Mouse (Mus musculus) stomach, embryonic 14.5 days (tissue): ENCODE results near the gene Usp8. TPM values are rescaled to one million over a fixed set of nuclear protein-coding genes. Genes with fewer than 3 reads are reported as not detected.

Experiments used
- ATAC-seq: fragments of 200-750 bp; cut with Nextera tagmentation; 2 replicates; pipeline ENCODE4 v1.8.0; 2017; ENCODE audit warnings: low read depth, moderate TSS enrichment; ENCODE audit not compliant: insufficient number of reproducible peaks, insufficient read depth, low FRiP score
- H3K27ac ChIP-seq: fragments of 300-500 bp; sonication (generic); 2 replicates; pipeline ENCODE4 v1.5.1; 2014; ENCODE audit warnings: mild to moderate bottlenecking, low read length, moderate library complexity, mixed read lengths
- H3K27me3 ChIP-seq: fragments of 300-500 bp; sonication (generic); 2 replicates; pipeline ENCODE4 v1.6.1; 2014; ENCODE audit warnings: low read length, control low read depth, mixed read lengths; ENCODE audit not compliant: control insufficient read depth, insufficient read depth
- H3K36me3 ChIP-seq: fragments of 300-500 bp; sonication (generic); 2 replicates; pipeline ENCODE4 v1.6.1; 2014; ENCODE audit warnings: mild to moderate bottlenecking, control low read depth, low read length, moderate library complexity, mixed read lengths; ENCODE audit not compliant: control insufficient read depth, insufficient read depth
- H3K4me1 ChIP-seq: fragments of 300-500 bp; sonication (generic); 2 replicates; pipeline ENCODE4 v1.6.1; 2014; ENCODE audit warnings: low read length, control low read depth, mixed read lengths; ENCODE audit not compliant: control insufficient read depth, insufficient read depth
- H3K4me2 ChIP-seq: fragments of 300-500 bp; sonication (generic); replicated peaks from 2 replicates; pipeline ENCODE4 v1.6.1; 2014; ENCODE audit warnings: low read depth, low read length, control low read depth
- H3K4me3 ChIP-seq: fragments of 300-500 bp; sonication (generic); 2 replicates; pipeline ENCODE4 v1.5.1; 2014; ENCODE audit warnings: low read depth, low read length, control low read depth
- H3K9ac ChIP-seq: fragments of 300-500 bp; sonication (generic); replicated peaks from 2 replicates; pipeline ENCODE4 v1.6.1; 2014; ENCODE audit warnings: low read depth, mild to moderate bottlenecking, control low read depth, low read length, moderate library complexity, mixed read lengths
- H3K9me3 ChIP-seq: fragments of 300-500 bp; sonication (generic); 2 replicates; pipeline ENCODE4 v1.6.1; 2016; ENCODE audit warnings: low read depth, low read length, control low read depth; ENCODE audit not compliant: control insufficient read depth
- WGBS: fragments of 180-500 bp; shearing (Covaris S2); extraction: QIAGEN DNeasy Blood & Tissue Kit; methylation state at CpG from one replicate; pipeline ENCODE4 v1.1.7; 2014; 5-methylcytosine and 5-hydroxymethylcytosine counted together
- polyA plus RNA-seq: library from polyadenylated mRNA; unstranded; fragments of >200 nt; fragmentation: Nextera tagmentation; extraction: Ambion mirVana; gene quantifications from 2 replicates; pipeline ENCODE4 v1.2.1, GENCODE M21; 2014

Gene Usp8
- polyA plus RNA-seq, 1 experiment from 2014 or later: 40.3 TPM

DNA sequence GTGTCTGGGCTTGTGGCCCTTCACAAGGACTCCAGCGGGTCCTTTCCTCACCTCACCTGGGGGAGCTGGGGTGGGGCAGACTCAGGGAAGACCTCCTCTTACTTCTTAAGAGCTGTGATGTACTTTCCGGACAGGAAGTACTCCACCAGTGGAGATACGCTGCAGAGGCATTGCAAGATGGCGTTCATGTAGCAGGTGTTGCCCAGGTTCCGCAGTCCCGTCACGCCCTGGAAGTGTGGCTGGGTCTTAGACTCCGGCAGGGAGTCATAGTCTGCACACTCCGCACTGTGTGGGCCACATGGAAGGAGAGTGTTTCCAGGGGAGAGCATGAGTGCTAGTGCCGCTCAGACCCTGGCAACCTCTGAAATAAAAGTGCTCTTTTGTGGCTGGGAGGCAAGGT is 73.2 kb downstream of the Usp8 start:
- no peak overlapping the region for H3K27ac ChIP-seq
- no peak for ATAC-seq
- H3K4me3 ChIP-seq: no peak overlapping the region
- H3K27me3 ChIP-seq: no peaks in the 10 kb centered on the region
- H3K9me3 ChIP-seq: no peaks in the 10 kb centered on the region
- 87% methylated on average over 10 of the region's 10 CpGs for WGBS
- H3K9ac ChIP-seq: no peak overlapping the region
- H3K36me3 ChIP-seq: no peaks in the 10 kb centered on the region
- H3K4me2 ChIP-seq: no peak overlapping the region
- H3K4me1 ChIP-seq: no peaks in the 10 kb centered on the region

DNA sequence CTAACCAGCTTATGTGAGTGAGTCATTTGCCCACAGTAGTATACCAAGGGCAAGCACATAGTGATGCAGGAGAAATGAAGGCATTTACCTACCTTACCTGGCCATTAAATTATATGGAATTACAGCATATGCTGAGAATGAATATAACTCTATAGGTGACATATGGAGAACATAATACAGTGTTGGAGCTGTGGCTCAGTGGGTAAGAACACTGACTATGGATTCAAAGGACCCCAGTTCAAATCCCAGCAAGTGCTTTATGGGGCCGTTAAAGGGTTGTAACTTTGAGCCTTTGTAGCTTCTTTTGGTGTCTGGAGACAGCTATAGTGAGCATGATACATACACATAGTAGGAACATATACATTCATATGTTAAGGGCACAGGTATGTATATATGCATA is 74.3 kb downstream of the Usp8 start:
- H3K27me3 ChIP-seq: no peaks in the 10 kb centered on the region
- no peaks in the 10 kb centered on the region for H3K36me3 ChIP-seq
- H3K9ac ChIP-seq: no peak overlapping the region
- no peaks in the 10 kb centered on the region for H3K9me3 ChIP-seq
- no peak overlapping the region for H3K4me2 ChIP-seq
- H3K4me1 ChIP-seq: no peaks in the 10 kb centered on the region
- WGBS: 85% methylated on average over 1 of the region's 1 CpGs
- no peak overlapping the region for H3K4me3 ChIP-seq
- no peak overlapping the region for H3K27ac ChIP-seq
- no peak for ATAC-seq

DNA sequence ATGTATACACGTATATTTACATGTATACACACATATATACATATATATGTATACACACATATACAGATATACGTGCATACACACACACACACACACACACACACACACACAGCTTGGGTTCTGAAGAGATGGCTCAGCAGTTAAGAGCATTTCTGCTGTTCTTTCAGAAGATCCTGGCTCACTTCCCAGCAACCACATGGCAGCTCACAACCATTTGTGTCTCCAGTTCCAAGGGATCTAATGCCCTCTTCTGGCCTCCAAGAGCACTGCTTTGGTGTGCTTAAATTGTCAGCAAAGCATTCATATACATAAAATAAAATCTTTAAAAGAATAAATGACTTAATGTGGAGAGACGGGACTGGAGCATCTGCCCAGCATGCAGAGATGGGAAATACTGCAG is 75.3 kb downstream of the Usp8 start:
- Histone ChIP-seq H3K27ac (no peak overlapping the region), H3K27me3 (no peaks in the 10 kb centered on the region), H3K4me2 (no peak overlapping the region), H3K36me3 (no peaks in the 10 kb centered on the region), H3K9me3 (no peaks in the 10 kb centered on the region), H3K4me3 (no peak overlapping the region), H3K9ac (no peak overlapping the region), H3K4me1 (no peaks in the 10 kb centered on the region)
- 81% methylated on average over 3 of the region's 3 CpGs for WGBS
- no peak for ATAC-seq

DNA sequence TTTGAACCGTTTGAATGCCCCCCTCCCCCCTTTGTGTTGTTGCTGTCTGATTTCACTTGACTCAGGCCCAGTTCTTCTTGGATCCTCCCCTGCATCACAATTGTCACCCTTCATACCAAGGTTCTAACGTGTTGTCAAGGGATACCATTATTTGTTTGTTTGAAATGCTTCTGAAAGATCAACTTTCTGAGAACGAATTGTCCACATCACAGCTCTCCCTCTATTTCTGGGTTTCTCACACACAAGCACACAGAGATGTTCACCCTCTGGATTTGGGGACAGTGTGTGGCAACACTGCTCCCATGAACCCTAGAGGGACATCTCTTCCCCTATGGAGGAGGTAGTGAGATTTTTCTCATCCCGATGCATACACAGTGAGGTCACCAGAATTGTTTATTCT is 76.2 kb downstream of the Usp8 start, which contains the start of gene Usp50:
Gene Usp50 (minus strand): TSS at position 101 of the 400 bp plus-strand sequence.
- Histone ChIP-seq H3K36me3 (no peaks in the 10 kb centered on the region), H3K4me2 (no peak within 1 kb of the TSS), H3K27ac (no peak within 1 kb of the TSS), H3K27me3 (no peaks in the 10 kb centered on the region), H3K9ac (no peak within 1 kb of the TSS), H3K4me1 (no peaks in the 10 kb centered on the region), H3K4me3 (no peak within 1 kb of the TSS), H3K9me3 (no peaks in the 10 kb centered on the region)
- 62% methylated on average over 4 of the region's 4 CpGs for WGBS
- ATAC-seq: no peak

DNA sequence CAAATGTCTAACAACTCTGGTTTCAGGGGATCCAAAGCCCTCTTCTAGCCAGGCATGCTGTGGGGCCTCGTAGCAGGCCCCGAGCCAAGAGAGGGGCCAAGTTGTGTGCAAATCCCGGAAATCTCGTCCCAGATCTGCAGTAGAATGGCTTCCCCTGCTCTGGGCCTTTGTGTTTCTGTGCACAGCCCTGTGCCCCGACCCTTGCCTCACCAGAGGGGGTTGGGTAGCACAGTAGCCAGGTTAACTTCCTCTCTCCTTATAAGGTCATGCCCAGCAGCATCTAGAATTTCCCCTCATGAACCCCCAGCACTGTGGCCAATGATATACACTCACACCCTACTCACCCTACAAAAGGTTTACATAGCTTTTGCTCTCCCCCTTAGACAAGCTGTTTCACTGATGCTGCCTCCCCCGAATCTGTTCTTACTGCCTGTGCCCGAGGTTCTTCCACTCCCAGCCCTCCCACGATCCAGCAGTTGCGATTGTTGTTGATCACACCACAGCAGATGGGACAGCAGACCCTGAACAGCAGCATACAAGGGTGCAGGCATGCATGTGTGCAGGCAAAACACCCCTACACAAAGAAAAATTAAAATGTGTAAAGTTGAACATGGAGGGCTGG is 80.7 kb downstream of the Usp8 start:
- 35% methylated on average over 9 of the region's 9 CpGs for WGBS
- no peaks in the 10 kb centered on the region for H3K27me3 ChIP-seq
- no peak overlapping the region for H3K4me2 ChIP-seq
- peak overlapping the region; percentile 53; the same call in 1 of the 2 replicates for H3K27ac ChIP-seq
- no peak overlapping the region for H3K9ac ChIP-seq
- H3K9me3 ChIP-seq: no peaks in the 10 kb centered on the region
- no peak overlapping the region for H3K4me3 ChIP-seq
- peak; percentile 37 for ATAC-seq
- H3K4me1 ChIP-seq: no peaks in the 10 kb centered on the region
- peaks cover 17% of the 10 kb centered on the region for H3K36me3 ChIP-seq

DNA sequence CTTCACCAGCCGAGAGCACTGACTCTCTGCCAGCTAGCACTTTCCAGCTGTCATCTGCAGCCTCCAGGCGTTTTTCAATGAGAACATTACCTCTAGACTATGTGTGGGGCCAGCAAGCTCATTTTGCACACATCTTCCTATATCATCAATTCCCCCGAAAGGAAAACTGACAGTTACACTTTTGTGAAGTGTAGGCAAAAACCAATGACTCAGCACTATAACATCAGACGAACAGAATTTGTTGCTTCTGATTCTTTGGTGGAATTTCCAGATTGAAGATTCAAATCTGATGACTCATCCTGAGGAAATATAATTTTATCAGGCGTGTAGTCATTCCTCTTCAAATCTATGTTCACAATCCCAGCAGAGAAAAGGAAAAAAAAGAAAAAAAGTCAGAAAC is 85.5 kb downstream of the Usp8 start:
- Histone ChIP-seq H3K9ac (no peak overlapping the region), H3K27me3 (no peaks in the 10 kb centered on the region), H3K27ac (no peak overlapping the region), H3K9me3 (no peaks in the 10 kb centered on the region), H3K4me3 (no peak overlapping the region), H3K4me2 (no peak overlapping the region), H3K4me1 (no peaks in the 10 kb centered on the region), H3K36me3 (peaks cover 51% of the 10 kb centered on the region)
- 74% methylated on average over 5 of the region's 5 CpGs for WGBS
- no peak for ATAC-seq

DNA sequence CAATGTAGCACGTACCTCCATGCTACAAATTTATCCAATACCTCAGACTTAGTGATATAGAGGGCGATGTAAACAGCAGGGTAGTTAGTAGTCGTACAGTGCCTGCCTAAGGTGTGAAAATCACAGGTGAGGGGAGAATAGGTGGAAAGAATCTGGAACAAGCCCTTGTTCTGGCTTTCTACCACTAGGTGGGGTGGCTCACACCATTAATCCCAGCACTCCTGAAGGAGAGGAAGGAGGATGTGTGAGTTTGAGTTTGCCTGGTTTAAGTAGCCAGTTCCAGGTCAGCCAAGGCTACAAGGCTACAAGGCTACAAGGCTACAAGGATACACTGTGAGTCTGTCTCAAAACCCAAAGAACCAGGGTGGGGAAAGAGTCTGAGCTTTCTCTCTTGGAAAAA is 88.6 kb downstream of the Usp8 start:
- no peaks in the 10 kb centered on the region for H3K9me3 ChIP-seq
- H3K4me3 ChIP-seq: no peak overlapping the region
- WGBS: 80% methylated on average over 3 of the region's 3 CpGs
- H3K36me3 ChIP-seq: peaks cover 66% of the 10 kb centered on the region
- H3K9ac ChIP-seq: no peak overlapping the region
- no peaks in the 10 kb centered on the region for H3K27me3 ChIP-seq
- ATAC-seq: no peak
- H3K4me2 ChIP-seq: no peak overlapping the region
- H3K27ac ChIP-seq: no peak overlapping the region
- no peaks in the 10 kb centered on the region for H3K4me1 ChIP-seq

DNA sequence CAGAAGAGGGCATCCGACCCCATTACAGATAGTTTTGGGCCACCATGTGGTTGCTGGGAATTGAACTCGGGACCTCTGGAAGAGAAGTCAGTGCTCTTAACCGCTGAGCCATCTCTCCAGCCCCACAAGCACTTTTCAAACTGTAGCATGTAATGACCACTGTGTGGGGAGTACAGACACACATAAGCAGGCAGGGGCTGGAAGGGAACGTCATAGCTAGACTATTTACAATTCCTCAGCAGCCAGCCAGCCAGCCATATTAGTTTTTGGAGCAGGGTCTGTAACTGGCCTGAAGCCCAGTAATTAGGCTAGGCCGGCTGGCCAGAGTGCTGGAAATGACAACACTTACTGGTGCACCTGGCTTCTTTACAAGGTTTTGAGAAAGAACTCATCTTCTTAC is 91.3 kb downstream of the Usp8 start:
- H3K4me2 ChIP-seq: no peak overlapping the region
- H3K9me3 ChIP-seq: no peaks in the 10 kb centered on the region
- no peak overlapping the region for H3K4me3 ChIP-seq
- no peak overlapping the region for H3K9ac ChIP-seq
- H3K27me3 ChIP-seq: no peaks in the 10 kb centered on the region
- no peak overlapping the region for H3K27ac ChIP-seq
- ATAC-seq: no peak
- peaks cover 60% of the 10 kb centered on the region for H3K36me3 ChIP-seq
- H3K4me1 ChIP-seq: no peaks in the 10 kb centered on the region
- WGBS: 78% methylated on average over 5 of the region's 5 CpGs

DNA sequence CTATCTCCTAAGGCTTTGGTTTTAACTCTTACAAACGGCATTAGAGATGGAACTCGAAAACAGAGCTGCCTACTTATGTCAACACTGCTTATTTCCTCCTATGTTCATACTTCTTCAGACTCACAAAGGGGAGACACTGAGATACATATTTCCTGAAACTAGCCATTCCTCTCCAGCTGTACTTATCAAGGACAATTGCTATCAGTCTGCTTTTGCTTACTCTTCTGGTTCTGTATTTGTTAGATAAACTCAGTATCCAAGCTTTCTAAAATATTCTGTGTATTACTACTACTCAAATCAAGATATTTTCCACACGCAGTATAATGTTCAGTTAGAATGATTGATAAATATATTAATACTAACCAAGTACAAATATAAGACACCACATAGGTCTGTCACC is 94.9 kb downstream of the Usp8 start:
- Histone ChIP-seq H3K4me1 (no peaks in the 10 kb centered on the region), H3K27me3 (no peaks in the 10 kb centered on the region), H3K27ac (no peak overlapping the region), H3K4me2 (no peak overlapping the region), H3K9ac (no peak overlapping the region), H3K36me3 (peaks cover 41% of the 10 kb centered on the region), H3K4me3 (no peak overlapping the region), H3K9me3 (no peaks in the 10 kb centered on the region)
- no peak for ATAC-seq
- WGBS: 95% methylated on average over 3 of the region's 3 CpGs
